8 mouse cellular contexts compared by ENCODE assay signal in genomic region chr4:115062875-115063517, GRCm38 (mm10). TPM values are rescaled to one million over a fixed set of nuclear protein-coding genes. Genes with fewer than 3 reads are reported as not detected.
DNase-seq lines count a peak whose midpoint lies in the region; ATAC-seq and TF ChIP-seq lines count a peak whose summit lies in the region.

No protein-coding gene starts in this region.

- H3K4me3 ChIP-seq in liver, adult 2 months (ENCODE audit: insufficient read depth, low read depth, low read length) = peak overlapping the region; percentile 60; the same call in 1 of the 2 replicates
- no peak overlapping the region for H3K4me3 ChIP-seq in myocyte

- H3K27ac ChIP-seq in liver, adult 2 months (replicated peaks; ENCODE audit: insufficient read depth, low read depth, low read length) = no peak overlapping the region

- H3K36me3 ChIP-seq in liver, adult 2 months (ENCODE audit: control insufficient read depth, insufficient read depth, low read length) = no peaks in the 10 kb centered on the region
- no peaks in the 10 kb centered on the region for H3K36me3 ChIP-seq in myocyte (ENCODE audit: control insufficient read depth, insufficient read depth)

- peak overlapping the region; percentile 28 for H3ac ChIP-seq in myocyte (ENCODE audit: control insufficient read depth, insufficient read length)

- H3K79me2 ChIP-seq in liver, adult 2 months (ENCODE audit: control insufficient read depth, insufficient read depth, low read length) = no peaks in the 10 kb centered on the region
- H3K79me2 ChIP-seq in myocyte (ENCODE audit: control insufficient read depth, insufficient read depth) = no peaks in the 10 kb centered on the region

- no peak for TF ChIP-seq CTCF in liver, adult 2 months (IDR thresholded peaks at IDR 0.05; ENCODE audit: low read depth, low read length)

- intact Hi-C loops in heart, postnatal 25 days (cut with DNase I) = no loop called here

- 0 out of 2 replicates have a peak, but pooled peaks cover 1% of the 10 kb centered on the region for H3K4me1 ChIP-seq in liver, adult 2 months (ENCODE audit: control insufficient read depth, insufficient read depth, low read length)

- WGBS in liver, adult 2 months = 2% methylated on average over 58 of the region's 58 CpGs

- peaks cover 34% of the 10 kb centered on the region for H3K27me3 ChIP-seq in liver, adult 2 months (ENCODE audit: control insufficient read depth, insufficient read depth, low read length)
- H3K27me3 ChIP-seq in myocyte (ENCODE audit: control insufficient read depth, insufficient read depth, insufficient read length) = peaks cover 59% of the 10 kb centered on the region

- ATAC-seq in frontal cortex, adult (ENCODE audit: low TSS enrichment) = 0 out of 2 replicates have a peak, but pooled peaks have one; percentile 31

- peak overlapping the region; percentile 64 for H3K9ac ChIP-seq in liver, adult 2 months (ENCODE audit: low read depth, low read length)

- no peak for TF ChIP-seq POLR2A in liver, adult 2 months (IDR thresholded peaks at IDR 0.05; ENCODE audit: extremely low read depth, insufficient read depth, low read length)
- TF ChIP-seq POLR2A in myocyte (IDR thresholded peaks at IDR 0.05; ENCODE audit: insufficient read length, low read depth) = no peak

- DNase-seq in frontal cortex, postnatal 36 days (ENCODE audit: low spot score in 2 of 2) = no peak
- peak; percentile 44 for DNase-seq in CD4-positive, CD25-positive, alpha-beta regulatory T cell, adult 2 months (ENCODE audit: low read depth, low spot score)
- peak; percentile 59 for DNase-seq in embryo, embryonic 10 days (ENCODE audit: low spot score)
- peak; percentile 23 for DNase-seq in heart, postnatal 25 days (ENCODE audit: low spot score)
- no peak for DNase-seq in liver, adult 2 months (ENCODE audit: extremely low read depth, low read depth, low spot score)
- DNase-seq in frontal cortex, postnatal 14 days (ENCODE audit: low spot score in 2 of 2) = no peak

- peak overlapping the region; percentile 50 for H3K4me2 ChIP-seq in myocyte (ENCODE audit: low read depth)

TF ChIP-seq in myocyte, 11 proteins besides CTCF, POLR2A, EP300 and RAD21:
- TF ChIP-seq E2F4 (IDR thresholded peaks at IDR 0.05; ENCODE audit: insufficient read depth) (no peak), MYOG (IDR thresholded peaks at IDR 0.05; ENCODE audit: control insufficient read depth in 1 of 3, insufficient read depth in 1 of 3, insufficient read length in 2 of 3, low read depth in 2 of 3) (no peak), USF1 (IDR thresholded peaks at IDR 0.05; ENCODE audit: low read depth) (no peak), MAX (IDR thresholded peaks at IDR 0.05; ENCODE audit: low read depth) (no peak), POLR2AphosphoS2 (IDR thresholded peaks at IDR 0.05; ENCODE audit: insufficient read length, low read depth) (no peak), CEBPB (IDR thresholded peaks at IDR 0.05; ENCODE audit: insufficient read depth, poor library complexity, severe bottlenecking) (no peak), TCF3 (IDR thresholded peaks at IDR 0.05; ENCODE audit: insufficient read length, low read depth) (no peak), REST (IDR thresholded peaks at IDR 0.05; ENCODE audit: insufficient read depth, insufficient read length) (no peak), TCF12 (IDR thresholded peaks at IDR 0.05; ENCODE audit: insufficient read depth, poor library complexity, severe bottlenecking) (no peak), MYOD1 (IDR thresholded peaks at IDR 0.05; ENCODE audit: control insufficient read depth in 1 of 3, insufficient read length in 2 of 3, low read depth in 2 of 3) (no peak), SRF (IDR thresholded peaks at IDR 0.05; ENCODE audit: control insufficient read depth, insufficient read length, low read depth) (no peak)

RNA-seq across cellular contexts. Expression of gene Tal1, which starts 6.8 kb away (rescaled TPM):
- total RNA-seq in heart, postnatal 25 days (2021) = 1 to 10 TPM; 3.7 to 4.0 TPM
- total RNA-seq in liver, adult 2 months (2014; rRNA removed) = 0.37 and 0.67 TPM in 2 replicates
- polyA plus RNA-seq in liver, adult 2 months (2012; rRNA removed) = 0.44 and 0.50 TPM in 2 replicates
- not detected for polyA plus RNA-seq in myocyte (2012; fragmentation: generic; extraction: Trizol)

RNA-seq across cellular contexts. Expression of gene Pdzk1ip1, which starts 25.5 kb away (rescaled TPM):
- 1 to 10 TPM in 1 of 2 experiments, not detected in 1; 1.0 TPM for total RNA-seq in heart, postnatal 25 days (2021)
- 4.6 and 7.7 TPM in 2 replicates for total RNA-seq in liver, adult 2 months (2014; rRNA removed)
- 9.0 and 14.4 TPM in 2 replicates for polyA plus RNA-seq in liver, adult 2 months (2012; rRNA removed)
- 0.30 TPM for polyA plus RNA-seq in myocyte (2012; fragmentation: generic; extraction: Trizol)

Comparison
In these comparisons a context has a peak if more than half of its experiments do, and no peak if none do; other contexts are left out.
1. DNase-seq: peak in CD4-positive, CD25-positive, alpha-beta regulatory T cell, adult 2 months (single experiment), embryo, embryonic 10 days (single experiment) and heart, postnatal 25 days (single experiment); none in frontal cortex, postnatal 36 days (0 of 2), liver, adult 2 months (single experiment) and frontal cortex, postnatal 14 days (0 of 2).